Mouse (Mus musculus) layer of hippocampus, adult 18-20 months (tissue): ENCODE results near the gene Pdpn. TPM values are rescaled to one million over a fixed set of nuclear protein-coding genes. Genes with fewer than 3 reads are reported as not detected.
A peak's percentile ranks its signal among the peaks of the same experiment; 100 is the strongest.

Source experiments
- DNase-seq, 2 experiments: peaks; one replicate each; pipeline ENCODE4 v3.0.0; 2022; ENCODE audit warnings: low spot score in 2 of 2
- total RNA-seq, 2 experiments: library from RNA; stranded (reverse); gene quantifications; 2 replicates each; pipeline ENCODE4 v1.2.3; 2021

Gene Pdpn
- total RNA-seq, 2 experiments from 2014 or later = 18.9 to 20.0 TPM

DNA sequence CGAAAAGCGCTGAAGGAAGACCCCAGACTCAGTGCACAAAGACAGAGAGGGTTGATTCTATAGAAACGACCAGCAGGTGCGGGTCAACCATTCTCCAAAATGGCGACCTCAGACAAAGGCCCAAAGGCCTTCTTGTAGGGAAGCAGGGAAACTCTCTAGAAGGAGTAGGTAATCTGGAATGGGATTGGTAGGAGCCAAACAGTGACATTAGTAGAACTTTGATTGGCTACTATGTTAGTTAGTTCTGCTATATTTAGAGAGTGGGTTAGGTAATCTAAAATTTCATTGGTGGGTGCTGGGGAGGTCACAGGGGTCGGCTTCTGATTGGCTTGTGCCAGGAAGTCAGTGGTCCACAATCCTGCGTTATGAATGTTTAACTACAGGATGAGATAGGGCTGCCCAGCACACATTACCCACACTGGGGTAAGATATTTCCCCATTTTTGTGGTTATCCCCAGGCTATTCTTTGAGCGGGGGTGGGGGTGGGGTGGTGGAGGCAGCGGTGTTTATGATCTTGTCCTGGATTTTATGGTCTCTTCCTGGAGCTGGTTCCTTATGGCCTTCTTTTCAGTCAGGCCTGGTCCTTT is 59.7 kb downstream of the Pdpn start:
- DNase-seq = no peak

DNA sequence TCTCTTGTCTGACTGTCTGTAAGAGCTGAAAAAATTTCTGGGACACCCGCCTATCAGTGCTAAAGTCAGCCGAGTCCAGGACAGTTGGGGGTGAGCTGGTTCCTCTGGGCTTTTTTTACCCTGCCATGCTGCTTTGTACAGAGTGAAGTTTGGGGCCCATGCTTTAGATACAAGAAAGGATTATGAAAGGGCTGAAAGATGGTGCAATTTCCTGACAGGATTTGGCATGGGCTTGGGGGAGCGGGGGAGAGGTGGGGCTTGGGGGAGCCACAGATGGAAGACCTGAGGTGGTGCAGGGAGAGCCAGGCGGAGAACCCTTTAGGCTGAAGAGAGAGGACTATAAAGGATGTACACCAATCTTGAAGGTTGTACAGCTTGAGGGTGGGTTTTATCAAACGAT is 60.2 kb downstream of the Pdpn start:
- DNase-seq = no peak

DNA sequence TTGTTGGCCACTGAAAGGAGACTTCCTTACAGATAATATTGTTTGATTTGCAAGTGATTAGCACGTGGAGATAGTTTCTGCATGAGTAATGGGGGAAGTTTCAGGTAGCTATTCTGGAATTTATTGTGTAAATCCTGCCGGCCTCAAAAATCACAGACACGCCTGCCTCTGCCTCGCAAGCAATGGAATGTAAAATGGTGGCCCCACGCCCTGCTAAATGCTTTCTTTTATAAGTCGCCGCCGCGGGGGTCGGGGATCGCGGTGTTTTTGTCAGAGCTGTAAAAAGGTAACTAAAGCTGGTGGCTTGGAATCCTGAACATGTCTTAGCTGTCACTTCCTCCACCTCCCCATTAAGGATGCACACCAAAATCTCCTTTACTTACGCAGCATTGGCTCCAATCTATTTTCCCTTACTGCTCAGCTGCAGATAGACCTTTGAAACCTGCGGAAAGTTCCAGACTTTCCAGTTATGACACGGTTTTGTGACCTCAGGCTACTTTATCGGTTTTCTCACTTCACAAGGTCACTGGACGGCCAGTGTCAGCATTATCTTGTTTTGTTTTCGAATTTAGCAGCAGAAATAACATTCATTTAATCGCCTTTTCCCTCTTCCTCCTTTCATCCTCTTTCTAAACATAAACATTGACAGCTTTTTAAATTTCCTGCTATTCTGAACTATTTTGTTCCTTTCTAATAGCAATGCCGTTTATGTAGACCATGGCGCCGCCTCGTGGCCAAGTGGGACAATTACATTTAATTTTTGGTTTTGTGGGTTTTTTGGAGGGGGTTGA is 60.9 kb downstream of the Pdpn start:
- peak; percentile 16 to 47 for DNase-seq

GRCm38 (mm10) chr4:143231790-143232422 is 67.5 kb downstream of the Pdpn start:
- no peak for DNase-seq

DNA sequence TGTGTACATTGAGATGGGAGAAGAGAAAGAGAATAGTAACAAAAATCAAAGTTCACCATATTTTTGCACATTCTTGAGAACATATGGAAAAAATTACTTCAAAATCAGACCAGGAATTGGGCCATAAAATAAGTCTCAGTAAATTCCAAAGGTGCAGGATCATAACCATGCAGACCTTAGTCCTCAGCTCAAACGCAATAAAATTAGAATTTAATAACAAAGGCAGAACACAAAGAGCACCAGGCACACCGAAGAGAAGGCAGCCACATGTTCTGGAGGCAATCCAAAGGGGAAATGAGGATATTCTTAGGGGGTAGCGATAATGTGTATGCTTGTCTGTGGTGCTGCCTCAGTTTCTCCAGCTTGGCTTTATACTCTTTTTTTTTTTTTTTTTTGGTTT is 68.3 kb downstream of the Pdpn start:
- no peak for DNase-seq

- no peak for DNase-seq
These were observed 71.4 kb downstream of the Pdpn start for GRCm38 (mm10) chr4:143227976-143228375.

DNA sequence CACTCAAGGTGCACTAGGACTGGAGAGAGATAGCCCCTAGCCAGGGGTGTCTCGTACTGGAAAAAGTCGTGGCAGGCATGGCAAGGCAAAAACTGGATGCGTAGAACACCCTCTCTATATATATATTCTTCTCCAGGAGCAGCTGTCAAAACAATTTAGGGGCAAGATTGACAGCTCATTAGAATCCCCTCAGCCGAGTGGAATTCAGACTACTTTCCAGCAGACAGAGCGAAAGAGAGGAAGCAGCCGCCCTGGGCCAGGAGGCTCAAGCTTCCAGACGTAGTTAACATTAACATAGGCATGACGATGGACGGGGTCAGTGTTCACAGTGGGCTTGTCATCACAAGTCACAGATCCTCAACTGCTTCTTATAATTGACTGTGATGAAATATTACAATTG is 73.5 kb downstream of the Pdpn start:
- DNase-seq = no peak

- no peak for DNase-seq
These were observed 80.0 kb downstream of the Pdpn start for GRCm38 (mm10) chr4:143219316-143219751.

- DNase-seq = no peak
These were observed 80.5 kb downstream of the Pdpn start for GRCm38 (mm10) chr4:143218858-143219257.

Other genes starting within 250 kb of the Pdpn start
- gene Prdm2, start 86.6 kb downstream of the Pdpn start, total RNA-seq = 10 to 100 TPM; 48.5 to 49.5 TPM
- gene Lrrc38, start 50.2 kb upstream of the Pdpn start, total RNA-seq = 1 to 10 TPM in 1 of 2 experiments, under 1 TPM in 1; 0.58 to 1.3 TPM
- gene Pramel1, start 94.9 kb upstream of the Pdpn start, total RNA-seq = not detected
- 10 to 100 TPM; 10.3 to 13.5 TPM for gene Pramef8, start 112.9 kb upstream of the Pdpn start, total RNA-seq
- gene Oog4, start 150.8 kb upstream of the Pdpn start, total RNA-seq = not detected
- not detected for gene Gm13043, start 211.8 kb upstream of the Pdpn start, total RNA-seq
- not detected for gene Gm13040, start 236.4 kb upstream of the Pdpn start, total RNA-seq